Mouse (Mus musculus) ES-E14 (cell line): ENCODE data around the gene Mettl13.

ENCODE experiments used
- CHD2 ChIP-seq: IDR thresholded peaks from 2 replicates; pipeline ENCODE4 v1.6.1; 2014; ENCODE audit warnings: mild to moderate bottlenecking, low read depth, low read length, inconsistent platforms
- HCFC1 ChIP-seq: IDR thresholded peaks from 2 replicates; pipeline ENCODE4 v1.6.1; 2012; ENCODE audit warnings: low read length, inconsistent platforms, borderline replicate concordance; ENCODE audit not compliant: insufficient read depth
- MAFK ChIP-seq: IDR thresholded peaks from 2 replicates; pipeline ENCODE4 v1.6.1; 2014; ENCODE audit warnings: mild to moderate bottlenecking, low read depth, low read length, inconsistent platforms; ENCODE audit not compliant: insufficient read depth
- ZC3H11A ChIP-seq: IDR thresholded peaks from 2 replicates; pipeline ENCODE4 v1.6.1; 2012; ENCODE audit warnings: low read depth, mild to moderate bottlenecking, inconsistent platforms, low read length, borderline replicate concordance
- ZNF384 ChIP-seq: IDR thresholded peaks from 2 replicates; pipeline ENCODE4 v1.6.1; 2012; ENCODE audit warnings: low read depth, low read length, inconsistent platforms

GRCm38 (mm10) chr1:162575098-162575497 is 26.7 kb upstream of the Mettl13 start:
- no peak for TF ChIP-seq HCFC1
- TF ChIP-seq ZC3H11A, result no peak
- no peak for TF ChIP-seq ZNF384
- TF ChIP-seq MAFK, result no peak
- no peak for TF ChIP-seq CHD2
